Mouse (Mus musculus) spleen, postnatal 0 days (tissue): ENCODE results near the gene Heatr4. TPM values are rescaled to one million over a fixed set of nuclear protein-coding genes. Genes with fewer than 3 reads are reported as not detected.

Experiments used
- polyA plus RNA-seq: library from polyadenylated mRNA; unstranded; fragments of >200 nt; fragmentation: Nextera tagmentation; extraction: Ambion mirVana; gene quantifications from 2 replicates; pipeline ENCODE4 v1.2.1, GENCODE M21; 2015

The Heatr4 gene
- not detected in 2 replicates for polyA plus RNA-seq

DNA sequence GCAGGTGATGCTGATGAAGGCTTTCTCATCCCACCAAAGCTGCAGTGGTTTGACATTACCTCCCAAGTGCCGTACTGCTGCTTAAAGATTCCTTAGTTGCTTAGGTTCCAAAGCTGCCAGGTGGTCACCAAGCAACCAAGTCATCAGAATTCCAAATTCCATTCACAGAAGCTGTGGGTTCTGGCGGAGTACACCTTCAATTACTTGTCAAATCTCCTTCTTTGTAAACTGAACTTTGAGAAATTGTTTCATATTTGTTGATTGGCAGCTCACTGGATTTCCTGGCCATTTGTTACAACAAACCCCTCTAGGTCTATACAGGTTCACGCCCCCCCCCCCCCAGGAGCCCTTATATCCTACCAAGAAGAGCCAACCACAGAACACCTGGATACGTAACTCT, at the start of gene Heatr4:
Gene Heatr4 (minus strand): TSS at position 101 of the 400 bp plus-strand sequence.

GRCm38 (mm10) chr12:84009171-84009965, 24.7 kb upstream of the Heatr4 start, which contains the start of gene Acot1:
Gene Acot1, plus strand, starts transcription at chr12:84009490.

DNA sequence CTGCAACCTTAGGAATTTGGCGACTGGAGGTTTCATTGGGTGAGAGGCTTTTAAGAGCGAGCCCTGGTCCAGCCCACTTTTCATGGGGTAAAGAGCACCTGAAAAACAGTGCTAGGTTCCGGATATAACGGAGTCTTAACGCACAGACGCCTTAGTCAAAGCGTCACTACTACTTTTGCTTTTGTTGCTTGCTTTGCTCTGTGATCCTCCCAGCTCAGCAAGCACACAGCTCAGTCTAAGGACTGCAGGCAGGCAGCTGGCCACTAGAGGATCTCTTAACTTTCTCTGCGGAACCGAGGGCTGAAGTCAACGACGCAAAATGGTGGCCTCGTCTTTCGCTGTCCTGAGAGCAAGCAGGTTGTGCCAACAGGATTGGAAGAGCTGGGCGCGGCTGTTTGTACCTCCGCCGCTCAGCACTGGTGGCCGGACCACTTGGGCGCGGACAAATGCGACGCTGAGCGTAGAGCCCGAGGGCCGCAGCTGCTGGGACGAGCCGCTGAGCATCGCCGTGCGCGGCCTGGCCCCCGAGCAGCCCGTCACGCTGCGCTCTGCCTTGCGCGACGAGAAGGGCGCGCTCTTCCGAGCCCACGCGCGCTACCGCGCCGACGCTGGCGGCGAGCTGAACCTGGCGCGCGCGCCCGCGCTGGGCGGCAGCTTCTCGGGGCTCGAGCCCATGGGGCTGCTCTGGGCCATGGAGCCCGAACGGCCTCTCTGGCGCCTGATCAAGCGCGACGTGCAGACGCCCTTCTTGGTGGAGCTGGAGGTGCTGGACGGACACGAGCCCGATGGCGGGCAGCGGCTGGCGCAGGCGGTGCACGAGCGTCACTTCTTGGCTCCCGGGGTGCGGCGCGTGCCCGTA, 3.2 kb upstream of the Heatr4 start, which contains the start of gene Acot2:
Gene Acot2 (plus strand): TSS at position 279 of the 859 bp plus-strand sequence.

DNA sequence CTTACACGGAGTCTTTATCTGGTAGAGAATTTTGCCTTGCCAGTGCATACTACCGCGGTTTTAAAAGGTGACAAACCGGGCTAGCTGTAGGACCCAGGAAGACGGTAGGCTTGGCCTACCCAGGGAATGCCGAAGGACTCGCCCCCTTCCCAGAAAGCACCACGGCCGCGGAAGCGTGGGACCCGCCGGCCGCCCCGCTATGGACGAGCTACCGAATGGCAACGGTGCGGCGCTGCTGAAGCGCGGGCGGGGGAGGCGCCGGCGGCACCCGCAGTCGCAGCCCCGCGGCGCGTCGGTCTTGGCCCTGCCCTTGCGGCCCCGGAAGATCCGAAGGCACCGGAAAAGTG, 34.2 kb downstream of the Heatr4 start, which contains the start of gene Riox1:
Gene Riox1 (plus strand): TSS at position 116 of the 347 bp plus-strand sequence.

GRCm38 (mm10) chr12:83921535-83922381, 62.9 kb downstream of the Heatr4 start, which contains the start of gene Numb:
Gene Numb, minus strand, starts transcription at chr12:83921934.

Other genes with a start within 250 kb of the Heatr4 start
- gene Papln, start 221.2 kb downstream of the Heatr4 start, polyA plus RNA-seq, result 0.37 and 0.44 TPM in 2 replicates
- 13.7 and 16.1 TPM in 2 replicates for gene Numb, start 62.9 kb downstream of the Heatr4 start, polyA plus RNA-seq
- gene Riox1, start 34.2 kb downstream of the Heatr4 start, polyA plus RNA-seq, result 11.4 and 13.0 TPM in 2 replicates
- 19.0 and 19.9 TPM in 2 replicates for gene Acot2, start 3.0 kb upstream of the Heatr4 start, polyA plus RNA-seq
- gene Acot1, start 24.6 kb upstream of the Heatr4 start, polyA plus RNA-seq, result 5.7 and 6.8 TPM in 2 replicates
- 0.13 TPM in 2 replicates for gene Acot4, start 53.5 kb upstream of the Heatr4 start, polyA plus RNA-seq
- not detected in 2 replicates for gene Gm49366, start 54.1 kb upstream of the Heatr4 start, polyA plus RNA-seq
- gene Acot3, start 67.3 kb upstream of the Heatr4 start, polyA plus RNA-seq, result 0.04 TPM in 1 of 2 replicates, not detected in the other
- gene Acot5, start 84.5 kb upstream of the Heatr4 start, polyA plus RNA-seq, result not detected in 2 replicates
- 0.90 and 1.3 TPM in 2 replicates for gene Acot6, start 115.8 kb upstream of the Heatr4 start, polyA plus RNA-seq
- 0.63 and 1.0 TPM in 2 replicates for gene Dnal1, start 129.5 kb upstream of the Heatr4 start, polyA plus RNA-seq
- 0.41 and 0.43 TPM in 2 replicates for gene Pnma1, start 163.6 kb upstream of the Heatr4 start, polyA plus RNA-seq
- gene Elmsan1, start 234.0 kb upstream of the Heatr4 start, polyA plus RNA-seq, result 6.1 and 6.8 TPM in 2 replicates